Mouse (Mus musculus): ENCODE data around the gene Zc3h4. TPM values are rescaled to one million over a fixed set of nuclear protein-coding genes. Genes with fewer than 3 reads are reported as not detected.

The Zc3h4 gene
- polyA plus RNA-seq (2012) = 12.0 and 13.6 TPM in 2 replicates

- peaks cover 60% of the 10 kb centered on the region for H3K4me1 ChIP-seq (ENCODE audit: control insufficient read depth)
Measured at GRCm38 (mm10) chr7:16400689-16401611, at the start of gene Zc3h4. Gene Zc3h4 (plus strand): TSS chr7:16400910.

GRCm38 (mm10) chr7:16355854-16356594 lies 44.7 kb upstream of the Zc3h4 start:
- no peaks in the 10 kb centered on the region for H3K9me3 ChIP-seq (ENCODE audit: control insufficient read depth, low read length)
- TF ChIP-seq GATA1 (IDR thresholded peaks at IDR 0.05; ENCODE audit: low read length) (no peak), TAL1 (IDR thresholded peaks at IDR 0.05; ENCODE audit: low read length) (no peak)
- H3K4me1 ChIP-seq (ENCODE audit: control insufficient read depth) = no peaks in the 10 kb centered on the region
- no peaks in the 10 kb centered on the region for H3K27me3 ChIP-seq (ENCODE audit: control insufficient read depth)
- H3K4me3 ChIP-seq (replicated peaks) = no peak overlapping the region
- H3K36me3 ChIP-seq (ENCODE audit: control insufficient read depth) = peaks cover 82% of the 10 kb centered on the region

More at GRCm38 (mm10) chr7:16400689-16401611, at the start of gene Zc3h4:
- Histone ChIP-seq H3K9me3 (ENCODE audit: control insufficient read depth, low read length) (no peaks in the 10 kb centered on the region), H3K36me3 (ENCODE audit: control insufficient read depth) (peaks cover 35% of the 10 kb centered on the region), H3K27me3 (ENCODE audit: control insufficient read depth) (no peaks in the 10 kb centered on the region), H3K4me3 (replicated peaks) (peak within 1 kb of the TSS; percentile 90)
- TF ChIP-seq TAL1 (IDR thresholded peaks at IDR 0.05; ENCODE audit: low read length) (no peak), GATA1 (IDR thresholded peaks at IDR 0.05; ENCODE audit: low read length) (peak; percentile 45)

- Histone ChIP-seq H3K4me1 (ENCODE audit: control insufficient read depth) (no peaks in the 10 kb centered on the region), H3K36me3 (ENCODE audit: control insufficient read depth) (peaks cover 82% of the 10 kb centered on the region), H3K9me3 (ENCODE audit: control insufficient read depth, low read length) (no peaks in the 10 kb centered on the region), H3K4me3 (replicated peaks) (no peak overlapping the region), H3K27me3 (ENCODE audit: control insufficient read depth) (no peaks in the 10 kb centered on the region)
- TF ChIP-seq TAL1 (IDR thresholded peaks at IDR 0.05; ENCODE audit: low read length) (no peak), GATA1 (IDR thresholded peaks at IDR 0.05; ENCODE audit: low read length) (no peak)
Measured at GRCm38 (mm10) chr7:16357602-16358001, 43.1 kb upstream of the Zc3h4 start.

- Histone ChIP-seq H3K4me3 (replicated peaks) (no peak overlapping the region), H3K9me3 (ENCODE audit: control insufficient read depth, low read length) (no peaks in the 10 kb centered on the region), H3K36me3 (ENCODE audit: control insufficient read depth) (peaks cover 97% of the 10 kb centered on the region), H3K4me1 (ENCODE audit: control insufficient read depth) (no peaks in the 10 kb centered on the region), H3K27me3 (ENCODE audit: control insufficient read depth) (no peaks in the 10 kb centered on the region)
- TF ChIP-seq TAL1 (IDR thresholded peaks at IDR 0.05; ENCODE audit: low read length) (no peak), GATA1 (IDR thresholded peaks at IDR 0.05; ENCODE audit: low read length) (no peak)
Measured at GRCm38 (mm10) chr7:16364319-16364718, 36.4 kb upstream of the Zc3h4 start.

GRCm38 (mm10) chr7:16364901-16365500 lies 35.7 kb upstream of the Zc3h4 start:
- TF ChIP-seq TAL1 (IDR thresholded peaks at IDR 0.05; ENCODE audit: low read length) (no peak), GATA1 (IDR thresholded peaks at IDR 0.05; ENCODE audit: low read length) (no peak)
- peaks cover 98% of the 10 kb centered on the region for H3K36me3 ChIP-seq (ENCODE audit: control insufficient read depth)
- H3K27me3 ChIP-seq (ENCODE audit: control insufficient read depth) = no peaks in the 10 kb centered on the region
- no peaks in the 10 kb centered on the region for H3K9me3 ChIP-seq (ENCODE audit: control insufficient read depth, low read length)
- H3K4me3 ChIP-seq (replicated peaks) = no peak overlapping the region
- no peaks in the 10 kb centered on the region; the same call in 1 of the 2 replicates for H3K4me1 ChIP-seq (ENCODE audit: control insufficient read depth)

- Histone ChIP-seq H3K27me3 (ENCODE audit: control insufficient read depth) (no peaks in the 10 kb centered on the region), H3K36me3 (ENCODE audit: control insufficient read depth) (peaks cover 98% of the 10 kb centered on the region), H3K4me3 (replicated peaks) (no peak overlapping the region), H3K4me1 (ENCODE audit: control insufficient read depth) (no peaks in the 10 kb centered on the region; the same call in 1 of the 2 replicates), H3K9me3 (ENCODE audit: control insufficient read depth, low read length) (no peaks in the 10 kb centered on the region)
- TF ChIP-seq GATA1 (IDR thresholded peaks at IDR 0.05; ENCODE audit: low read length) = no peak
- no peak for TF ChIP-seq TAL1 (IDR thresholded peaks at IDR 0.05; ENCODE audit: low read length)
Measured at GRCm38 (mm10) chr7:16366133-16366646, 34.5 kb upstream of the Zc3h4 start.

- no peaks in the 10 kb centered on the region for H3K9me3 ChIP-seq (ENCODE audit: control insufficient read depth, low read length)
- H3K27me3 ChIP-seq (ENCODE audit: control insufficient read depth) = no peaks in the 10 kb centered on the region
- no peak overlapping the region for H3K4me3 ChIP-seq (replicated peaks)
- no peak for TF ChIP-seq GATA1 (IDR thresholded peaks at IDR 0.05; ENCODE audit: low read length)
- TF ChIP-seq TAL1 (IDR thresholded peaks at IDR 0.05; ENCODE audit: low read length) = no peak
- peaks cover 96% of the 10 kb centered on the region for H3K36me3 ChIP-seq (ENCODE audit: control insufficient read depth)
- H3K4me1 ChIP-seq (ENCODE audit: control insufficient read depth) = no peaks in the 10 kb centered on the region; the same call in 1 of the 2 replicates
Measured at GRCm38 (mm10) chr7:16366669-16367068, 34.0 kb upstream of the Zc3h4 start.

- TF ChIP-seq GATA1 (IDR thresholded peaks at IDR 0.05; ENCODE audit: low read length) (no peak), TAL1 (IDR thresholded peaks at IDR 0.05; ENCODE audit: low read length) (no peak)
- peaks cover 2% of the 10 kb centered on the region; the same call in 1 of the 2 replicates for H3K4me1 ChIP-seq (ENCODE audit: control insufficient read depth)
- no peaks in the 10 kb centered on the region for H3K27me3 ChIP-seq (ENCODE audit: control insufficient read depth)
- no peak overlapping the region for H3K4me3 ChIP-seq (replicated peaks)
- no peaks in the 10 kb centered on the region for H3K9me3 ChIP-seq (ENCODE audit: control insufficient read depth, low read length)
- peaks cover 96% of the 10 kb centered on the region for H3K36me3 ChIP-seq (ENCODE audit: control insufficient read depth)
Measured at GRCm38 (mm10) chr7:16368835-16369234, 31.9 kb upstream of the Zc3h4 start.

All from erythroblast, embryonic 14.5 days (primary cell).